Mouse (Mus musculus) A20 (cell line): Measurements from ENCODE around the gene Itih3.

Source experiments
- DNase-seq: peaks from one replicate; pipeline ENCODE4 v3.0.0-alpha.2; 2011; ENCODE audit warnings: low read depth, low spot score

Itih3 gene

GRCm38 (mm10) chr14:30861421-30862125 is 62.0 kb downstream of the Itih3 start:
- no peak for DNase-seq
